Mouse (Mus musculus): Measurements from ENCODE around the gene App.

DNA sequence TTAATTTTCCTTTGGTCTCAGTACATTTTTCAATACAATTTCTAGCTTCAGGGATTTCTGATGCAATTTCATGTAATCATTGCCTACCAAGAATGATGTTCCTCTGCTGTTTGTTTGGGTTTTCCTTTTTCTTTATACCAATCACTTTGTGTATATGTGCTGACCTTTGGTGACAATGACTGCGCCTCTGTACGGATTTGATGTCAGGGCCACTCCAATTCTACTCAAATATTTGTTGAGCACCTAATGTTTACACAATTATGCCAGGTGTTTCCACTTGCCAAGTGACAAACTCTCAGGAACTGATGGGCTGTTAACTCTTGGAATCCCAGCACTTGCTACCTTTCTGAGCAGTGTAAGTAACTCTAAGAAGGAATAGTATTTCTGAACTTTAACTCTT lies 98.2 kb downstream of the App start:
- TF ChIP-seq CTCF (IDR thresholded peaks at IDR 0.05; ENCODE audit: low read depth, low read length) (no peak), POLR2A (IDR thresholded peaks at IDR 0.05; ENCODE audit: extremely low read depth, insufficient read depth, low read length) (no peak)

Data from liver, adult 2 months (tissue).